Mouse (Mus musculus): ENCODE data around the gene Gm20388. TPM values are rescaled to one million over a fixed set of nuclear protein-coding genes. Genes with fewer than 3 reads are reported as not detected.

Gm20388 gene
- total and polyA plus RNA-seq, 2 experiments from 2014 or later = 17.3 TPM; not detected in 1

GRCm38 (mm10) chr8:122979424-122979823 lies 3068.8 kb downstream of the Gm20388 start:
- Histone ChIP-seq H3K4me2 (ENCODE audit: low read depth, low read length) (no peak overlapping the region), H3K27ac (ENCODE audit: low read depth) (peak overlapping the region; percentile 6; the same call in 1 of the 2 replicates), H3K9me3 (replicated peaks; ENCODE audit: control insufficient read depth, low read length) (no peaks in the 10 kb centered on the region), H3K4me1 (ENCODE audit: control insufficient read depth, insufficient read depth) (peaks cover 12% of the 10 kb centered on the region; the same call in 1 of the 2 replicates), H3K36me3 (replicated peaks; ENCODE audit: control insufficient read depth, insufficient read depth, low read length) (no peaks in the 10 kb centered on the region), H3K27me3 (ENCODE audit: control insufficient read depth, insufficient read depth, low read length) (no peaks in the 10 kb centered on the region), H3K9ac (replicated peaks; ENCODE audit: low read depth, low read length) (no peak overlapping the region), H3K4me3 (ENCODE audit: low read depth, low read length) (no peak overlapping the region)
- TF ChIP-seq EP300 (IDR thresholded peaks at IDR 0.05; ENCODE audit: low read depth) = no peak
- no peak for TF ChIP-seq CTCF (IDR thresholded peaks at IDR 0.05; ENCODE audit: low read depth)
- no peak for DNase-seq (ENCODE audit: low spot score)
- no peak for ATAC-seq (ENCODE audit: insufficient read depth, low read depth)
- 78% methylated on average over 3 of the region's 3 CpGs for WGBS

- H3K4me2 ChIP-seq (ENCODE audit: low read depth, low read length) = no peak overlapping the region
Observed at GRCm38 (mm10) chr8:122979865-122980509, 3069.3 kb downstream of the Gm20388 start.

GRCm38 (mm10) chr8:122981646-122982045 lies 3071.0 kb downstream of the Gm20388 start:
- Histone ChIP-seq H3K9ac (replicated peaks; ENCODE audit: low read depth, low read length) (no peak overlapping the region), H3K4me3 (ENCODE audit: low read depth, low read length) (no peak overlapping the region), H3K27ac (ENCODE audit: low read depth) (no peak overlapping the region), H3K9me3 (replicated peaks; ENCODE audit: control insufficient read depth, low read length) (no peaks in the 10 kb centered on the region), H3K27me3 (ENCODE audit: control insufficient read depth, insufficient read depth, low read length) (no peaks in the 10 kb centered on the region), H3K4me1 (ENCODE audit: control insufficient read depth, insufficient read depth) (peaks cover 12% of the 10 kb centered on the region; the same call in 1 of the 2 replicates), H3K4me2 (ENCODE audit: low read depth, low read length) (no peak overlapping the region), H3K36me3 (replicated peaks; ENCODE audit: control insufficient read depth, insufficient read depth, low read length) (no peaks in the 10 kb centered on the region)
- ATAC-seq (ENCODE audit: insufficient read depth, low read depth) = no peak
- 68% methylated on average over 5 of the region's 5 CpGs for WGBS
- TF ChIP-seq EP300 (IDR thresholded peaks at IDR 0.05; ENCODE audit: low read depth) (no peak), CTCF (IDR thresholded peaks at IDR 0.05; ENCODE audit: low read depth) (no peak)
- DNase-seq (ENCODE audit: low spot score) = no peak

More at GRCm38 (mm10) chr8:122979865-122980509, 3069.3 kb downstream of the Gm20388 start:
- ATAC-seq (ENCODE audit: insufficient read depth, low read depth) (no peak), DNase-seq (ENCODE audit: low spot score) (no peak)
- peak overlapping the region; percentile 6; the same call in 1 of the 2 replicates for H3K27ac ChIP-seq (ENCODE audit: low read depth)
- H3K36me3 ChIP-seq (replicated peaks; ENCODE audit: control insufficient read depth, insufficient read depth, low read length) = no peaks in the 10 kb centered on the region
- H3K4me1 ChIP-seq (ENCODE audit: control insufficient read depth, insufficient read depth) = peaks cover 12% of the 10 kb centered on the region; the same call in 1 of the 2 replicates
- H3K9ac ChIP-seq (replicated peaks; ENCODE audit: low read depth, low read length) = no peak overlapping the region
- H3K4me3 ChIP-seq (ENCODE audit: low read depth, low read length) = no peak overlapping the region
- WGBS = 54% methylated on average over 10 of the region's 10 CpGs
- TF ChIP-seq CTCF (IDR thresholded peaks at IDR 0.05; ENCODE audit: low read depth) (no peak), EP300 (IDR thresholded peaks at IDR 0.05; ENCODE audit: low read depth) (no peak)
- no peaks in the 10 kb centered on the region for H3K9me3 ChIP-seq (replicated peaks; ENCODE audit: control insufficient read depth, low read length)
- no peaks in the 10 kb centered on the region for H3K27me3 ChIP-seq (ENCODE audit: control insufficient read depth, insufficient read depth, low read length)

- no peak for ATAC-seq (ENCODE audit: insufficient read depth, low read depth)
- peaks cover 19% of the 10 kb centered on the region for H3K4me1 ChIP-seq (ENCODE audit: control insufficient read depth, insufficient read depth)
- H3K4me2 ChIP-seq (ENCODE audit: low read depth, low read length) = no peak overlapping the region
- H3K9ac ChIP-seq (replicated peaks; ENCODE audit: low read depth, low read length) = no peak overlapping the region
- H3K27ac ChIP-seq (ENCODE audit: low read depth) = no peak overlapping the region
- no peaks in the 10 kb centered on the region for H3K9me3 ChIP-seq (replicated peaks; ENCODE audit: control insufficient read depth, low read length)
- no peak overlapping the region for H3K4me3 ChIP-seq (ENCODE audit: low read depth, low read length)
- DNase-seq (ENCODE audit: low spot score) = no peak
- WGBS = 83% methylated on average over 19 of the region's 19 CpGs
- no peak for TF ChIP-seq EP300 (IDR thresholded peaks at IDR 0.05; ENCODE audit: low read depth)
- peak; percentile 18 for TF ChIP-seq CTCF (IDR thresholded peaks at IDR 0.05; ENCODE audit: low read depth)
- no peaks in the 10 kb centered on the region for H3K36me3 ChIP-seq (replicated peaks; ENCODE audit: control insufficient read depth, insufficient read depth, low read length)
- H3K27me3 ChIP-seq (ENCODE audit: control insufficient read depth, insufficient read depth, low read length) = no peaks in the 10 kb centered on the region
Observed at GRCm38 (mm10) chr8:122983178-122983942, 3072.7 kb downstream of the Gm20388 start.

- ATAC-seq (ENCODE audit: insufficient read depth, low read depth) (no peak), DNase-seq (ENCODE audit: low spot score) (no peak)
- TF ChIP-seq CTCF (IDR thresholded peaks at IDR 0.05; ENCODE audit: low read depth) = no peak
- TF ChIP-seq EP300 (IDR thresholded peaks at IDR 0.05; ENCODE audit: low read depth) = no peak
- H3K9ac ChIP-seq (replicated peaks; ENCODE audit: low read depth, low read length) = no peak overlapping the region
- no peak overlapping the region for H3K27ac ChIP-seq (ENCODE audit: low read depth)
- no peaks in the 10 kb centered on the region for H3K9me3 ChIP-seq (replicated peaks; ENCODE audit: control insufficient read depth, low read length)
- WGBS = 90% methylated on average over 3 of the region's 3 CpGs
- H3K27me3 ChIP-seq (ENCODE audit: control insufficient read depth, insufficient read depth, low read length) = no peaks in the 10 kb centered on the region
- no peak overlapping the region for H3K4me2 ChIP-seq (ENCODE audit: low read depth, low read length)
- no peaks in the 10 kb centered on the region for H3K36me3 ChIP-seq (replicated peaks; ENCODE audit: control insufficient read depth, insufficient read depth, low read length)
- peaks cover 23% of the 10 kb centered on the region for H3K4me1 ChIP-seq (ENCODE audit: control insufficient read depth, insufficient read depth)
- no peak overlapping the region for H3K4me3 ChIP-seq (ENCODE audit: low read depth, low read length)
Observed at GRCm38 (mm10) chr8:122984175-122984574, 3073.5 kb downstream of the Gm20388 start.
